Mouse (Mus musculus): ENCODE measurements around the gene Fam222b.
"Not testable (repeated sequence)": the region's sequence is repeated elsewhere in the genome, so short reads cannot be mapped to it uniquely, and the experiment has no call there.

Fam222b gene

GRCm38 (mm10) chr11:78087756-78088281 is 6.6 kb upstream of the Fam222b start:
- no peak for DNase-seq (ENCODE audit: low spot score)

DNA sequence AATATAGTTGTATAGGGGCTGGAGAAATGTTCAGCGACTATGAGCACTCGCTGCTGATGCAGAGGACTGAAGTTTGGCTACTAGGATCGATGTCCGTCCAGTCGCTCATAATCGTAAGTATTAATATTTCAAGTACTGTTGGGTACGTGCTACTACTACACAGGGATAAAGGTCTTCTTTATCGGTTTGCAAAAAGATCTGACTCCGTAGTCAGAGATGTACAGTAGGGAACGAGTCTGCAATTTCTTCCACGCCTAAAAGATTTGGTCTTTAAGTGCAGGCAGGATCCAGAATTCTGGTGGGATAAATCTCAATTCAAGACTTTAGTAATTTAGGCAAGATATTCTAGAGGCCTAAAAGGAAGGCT is 340 bp upstream of the Fam222b start:
- DNase-seq (ENCODE audit: low spot score) = no peak

GRCm38 (mm10) chr11:78095144-78095516 is 670 bp downstream of the Fam222b start:
- no peak for DNase-seq (ENCODE audit: low spot score)

DNA sequence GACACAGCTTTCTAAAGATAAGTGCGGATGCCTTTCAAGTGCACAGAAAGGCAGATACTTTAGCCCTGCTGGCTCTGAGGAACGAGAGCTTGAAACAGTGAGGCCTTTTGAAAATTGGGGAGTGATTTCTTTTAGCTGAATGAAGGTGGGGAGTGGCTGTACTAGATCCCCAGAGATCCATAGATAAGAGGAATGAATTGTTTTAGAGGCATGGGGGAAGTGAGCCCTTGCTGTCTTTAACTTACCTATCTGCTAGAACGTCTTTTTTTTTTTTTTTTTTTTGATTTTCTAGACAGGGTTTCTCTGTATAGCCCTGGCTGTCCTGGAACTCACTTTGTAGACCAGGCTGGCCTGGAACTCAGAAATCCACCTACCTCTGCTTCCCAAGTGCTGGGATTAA is 2.6 kb downstream of the Fam222b start:
- DNase-seq (ENCODE audit: low spot score) = no peak

DNA sequence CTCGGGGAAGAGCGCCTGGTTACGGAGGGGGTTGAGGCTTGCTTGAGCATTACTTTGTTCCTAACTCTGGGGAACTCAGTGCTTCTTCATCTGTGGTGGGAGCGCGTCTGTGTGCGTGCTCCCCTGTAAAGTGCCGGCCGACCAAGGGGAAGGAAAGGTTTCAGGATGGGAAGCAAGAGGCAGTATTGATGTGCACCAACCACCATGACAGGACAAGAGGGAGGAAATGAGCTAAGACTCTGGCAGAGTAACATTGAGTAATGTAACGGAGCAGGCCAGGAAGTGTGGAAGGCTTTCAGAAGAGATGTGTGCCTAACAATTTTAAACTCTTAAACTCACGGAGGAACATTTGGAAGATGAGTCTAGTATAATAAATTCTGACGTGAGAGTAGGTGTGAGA is 6.3 kb downstream of the Fam222b start:
- DNase-seq (ENCODE audit: low spot score) = no peak

DNA sequence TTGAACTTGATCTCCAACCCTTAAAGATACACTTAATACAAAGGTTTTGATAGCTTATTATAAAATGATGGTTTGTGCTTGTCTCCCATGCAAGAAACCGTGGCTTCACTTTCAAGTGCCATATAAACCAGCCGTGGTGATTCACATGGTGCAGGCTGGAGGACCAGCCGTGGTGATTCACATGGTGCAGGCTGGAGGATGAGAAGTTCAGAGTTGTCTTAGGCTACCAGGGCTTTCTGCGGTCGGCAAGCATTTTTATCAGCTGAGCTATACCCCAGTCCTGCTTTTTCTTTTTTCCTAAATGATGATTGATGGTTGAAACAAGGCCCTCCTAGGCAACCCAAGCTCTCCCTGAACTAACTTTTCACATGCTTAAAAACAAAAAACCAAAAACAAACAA is 7.7 kb downstream of the Fam222b start:
- no peak for DNase-seq (ENCODE audit: low spot score)

DNA sequence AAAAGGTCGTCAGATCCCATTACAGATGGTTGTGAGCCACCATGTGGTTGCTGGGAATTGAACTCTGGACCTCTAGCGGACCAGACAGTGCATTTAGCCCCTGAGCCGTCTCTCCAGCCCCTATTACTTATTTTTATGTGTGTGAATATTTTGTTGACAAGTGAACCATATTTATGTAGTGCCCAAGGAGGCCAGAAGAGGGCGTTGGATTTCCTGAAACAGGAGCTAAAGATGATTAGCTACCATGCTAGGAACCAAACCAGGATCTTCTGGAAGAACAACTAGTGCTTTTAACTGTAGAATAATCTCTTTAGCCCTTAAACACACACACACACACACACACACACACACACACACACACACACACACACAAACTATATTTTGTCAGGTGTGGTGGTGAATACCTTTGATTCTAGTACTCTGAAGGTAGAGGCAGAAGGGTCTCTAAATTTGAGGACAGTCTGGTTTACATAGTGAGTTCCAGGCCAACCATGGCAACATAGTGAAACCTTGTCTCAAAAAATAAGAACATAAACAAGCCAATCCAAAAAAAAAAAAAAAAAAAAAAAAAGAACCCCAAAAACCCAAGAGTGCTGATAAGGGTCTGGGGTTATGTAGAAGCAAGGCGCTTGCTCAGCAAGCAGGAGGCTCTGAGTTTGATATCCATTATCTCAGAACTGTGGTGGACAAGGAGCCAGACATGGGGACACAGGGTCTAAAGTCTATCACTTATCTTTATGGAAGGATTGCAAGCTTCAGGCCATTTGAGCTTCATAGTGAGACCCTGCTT is 8.7 kb downstream of the Fam222b start:
- DNase-seq (ENCODE audit: low spot score) = no peak

DNA sequence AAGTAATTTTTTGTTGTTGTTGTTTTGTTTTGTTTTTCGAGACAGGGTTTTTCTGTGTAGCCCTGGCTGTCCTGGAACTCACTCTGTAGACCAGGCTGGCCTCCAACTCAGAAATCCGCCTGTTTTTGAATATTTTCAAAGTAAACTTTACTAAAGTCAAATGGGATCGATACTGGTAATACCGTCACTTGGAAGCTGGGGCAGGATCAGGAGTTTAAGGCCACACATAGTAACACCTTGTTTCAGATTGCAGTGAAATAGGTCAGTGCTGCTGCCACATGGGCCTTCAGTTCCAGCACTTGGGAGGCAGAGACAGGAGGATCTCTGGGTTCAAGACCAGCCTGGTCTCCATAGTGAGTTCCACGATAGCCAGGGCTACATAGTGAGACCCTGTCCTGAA is 10.0 kb downstream of the Fam222b start:
- DNase-seq (ENCODE audit: low spot score) = no peak

GRCm38 (mm10) chr11:78113616-78114015 is 19.2 kb downstream of the Fam222b start:
- DNase-seq (ENCODE audit: low spot score) = no peak

DNA sequence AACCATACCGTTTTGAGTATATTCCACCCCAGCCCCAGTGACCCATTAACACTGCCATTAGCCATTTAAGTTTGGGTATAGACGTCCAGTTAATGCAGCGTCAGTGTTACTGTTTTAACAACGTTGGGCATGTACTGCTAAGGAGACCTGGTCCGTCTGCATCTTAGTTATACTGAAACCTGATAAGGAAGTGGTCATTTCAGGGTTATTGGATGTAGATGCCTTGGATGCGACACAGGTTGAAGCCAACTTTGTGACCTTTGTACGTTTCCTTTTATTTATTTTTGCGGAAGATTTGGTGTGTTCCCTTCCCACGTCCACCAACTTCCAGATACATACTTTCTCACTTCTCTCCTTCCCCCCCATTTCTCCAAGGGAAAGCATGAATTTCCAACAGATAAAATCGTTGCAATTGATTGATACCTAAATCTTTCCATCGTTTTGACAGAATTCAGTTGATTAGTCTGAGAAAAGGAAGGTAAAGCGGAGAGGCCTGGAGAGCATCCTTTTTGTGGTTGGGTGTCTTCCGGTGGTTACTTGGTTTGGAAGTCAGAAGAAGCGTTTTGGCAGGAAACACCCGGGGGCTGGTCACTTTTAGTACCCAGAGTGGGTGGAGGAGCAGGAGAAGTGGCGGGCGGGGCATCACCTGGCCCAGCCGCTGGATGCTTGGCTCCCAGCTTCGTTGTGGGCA is 20.4 kb downstream of the Fam222b start:
- DNase-seq (ENCODE audit: low spot score) = no peak

GRCm38 (mm10) chr11:78115367-78116145 is 21.1 kb downstream of the Fam222b start:
- DNase-seq (ENCODE audit: low spot score) = peak; percentile 95

DNA sequence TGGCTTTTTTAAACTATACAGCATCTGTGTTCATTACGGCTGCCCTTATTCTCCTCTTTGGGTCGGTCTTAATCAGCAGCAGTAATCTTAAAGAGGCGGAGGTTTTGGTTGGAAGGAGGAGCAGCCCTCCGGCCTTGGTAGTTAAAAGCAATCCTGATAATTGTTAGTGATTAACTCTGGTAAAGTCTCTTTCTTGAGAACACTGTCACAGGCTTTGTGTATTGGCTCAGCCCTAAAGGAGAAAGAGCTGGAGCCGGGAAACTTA is 21.6 kb downstream of the Fam222b start:
- DNase-seq (ENCODE audit: low spot score) = no peak

- no peak for DNase-seq (ENCODE audit: low spot score)
These were observed 24.0 kb downstream of the Fam222b start for GRCm38 (mm10) chr11:78118467-78118866.

DNA sequence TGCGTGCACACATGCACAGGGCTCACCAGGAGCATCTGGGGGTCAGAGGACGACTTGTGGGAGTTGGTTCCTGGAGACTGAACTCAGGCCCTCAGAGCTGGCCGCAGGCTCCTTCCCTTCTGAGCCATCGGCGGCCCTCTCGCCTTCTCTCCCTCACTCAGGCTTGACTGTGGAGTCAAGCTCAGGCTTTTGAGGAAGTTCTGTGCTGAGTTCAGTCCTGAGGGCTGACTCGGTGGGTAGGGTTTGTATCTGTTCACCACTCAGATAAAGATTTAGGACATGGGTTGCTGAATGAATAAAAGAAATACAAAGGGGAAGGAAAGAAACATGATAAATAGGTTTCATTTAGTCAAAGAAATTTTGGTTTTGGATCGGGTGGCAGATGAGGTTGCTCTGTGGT is 25.4 kb downstream of the Fam222b start:
- no peak for DNase-seq (ENCODE audit: low spot score)

- DNase-seq (ENCODE audit: low spot score) = no peak
These were observed 26.7 kb downstream of the Fam222b start for GRCm38 (mm10) chr11:78121176-78121575.

DNA sequence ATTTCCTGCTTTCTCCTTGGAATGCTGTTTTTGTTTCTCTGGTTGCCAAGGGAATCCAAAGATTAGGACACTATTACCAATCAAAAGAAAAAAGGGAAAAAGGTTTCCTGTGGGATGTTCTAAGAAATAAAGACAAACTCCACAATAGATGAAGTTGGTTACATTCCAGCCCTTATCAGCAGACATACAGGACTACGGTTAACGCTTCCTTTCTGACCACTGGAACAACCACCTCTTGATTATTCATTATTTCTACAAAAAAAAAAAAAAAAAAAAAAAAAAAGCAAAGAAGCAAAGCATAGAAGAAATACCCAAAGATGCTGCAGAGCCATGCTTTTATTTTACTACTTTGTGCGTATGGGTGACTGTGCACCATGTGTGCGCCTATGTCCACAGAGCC is 28.4 kb downstream of the Fam222b start:
- no peak for DNase-seq (ENCODE audit: low spot score)

DNA sequence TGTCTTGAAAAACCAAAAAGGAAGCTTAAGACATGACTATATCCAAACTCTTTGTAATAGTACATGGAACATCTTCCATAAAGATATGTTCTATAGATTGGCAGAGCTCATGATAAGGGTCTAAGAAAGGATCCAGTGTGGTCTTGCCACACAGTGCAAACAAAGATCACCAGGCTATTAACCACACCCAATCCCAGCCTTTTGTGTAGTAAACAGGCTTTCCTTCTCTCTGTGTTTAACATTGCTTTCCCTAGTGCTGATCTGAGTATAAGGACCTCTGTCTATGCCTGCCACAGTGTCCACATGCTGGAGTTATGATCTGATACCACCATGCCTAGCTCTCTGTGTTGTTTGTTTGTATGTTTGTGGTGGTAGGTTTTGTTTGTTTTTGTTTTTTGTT is 29.3 kb downstream of the Fam222b start:
- DNase-seq (ENCODE audit: low spot score) = no peak

GRCm38 (mm10) chr11:78125691-78126090 is 31.2 kb downstream of the Fam222b start:
- no peak for DNase-seq (ENCODE audit: low spot score)

DNA sequence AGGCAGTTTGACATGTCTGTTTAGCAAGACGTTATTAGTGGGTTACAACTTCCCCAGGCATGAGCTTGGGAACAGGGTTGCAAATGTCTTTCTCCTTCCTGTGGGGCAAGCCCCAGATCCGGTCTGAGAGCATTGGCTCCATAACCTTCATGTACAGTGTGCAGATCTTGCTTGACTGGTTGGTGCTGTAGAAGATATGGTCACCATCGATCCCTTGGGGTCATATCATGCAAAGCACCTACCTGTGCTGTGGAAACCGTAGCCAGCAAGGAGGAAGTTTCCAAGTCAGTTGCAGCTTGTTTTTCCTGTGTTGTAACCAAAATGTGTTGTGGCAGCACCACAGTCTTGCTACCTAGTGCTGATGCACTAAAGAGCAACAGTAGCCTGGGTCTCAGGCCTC is 32.3 kb downstream of the Fam222b start:
- no peak for DNase-seq (ENCODE audit: low spot score)

DNA sequence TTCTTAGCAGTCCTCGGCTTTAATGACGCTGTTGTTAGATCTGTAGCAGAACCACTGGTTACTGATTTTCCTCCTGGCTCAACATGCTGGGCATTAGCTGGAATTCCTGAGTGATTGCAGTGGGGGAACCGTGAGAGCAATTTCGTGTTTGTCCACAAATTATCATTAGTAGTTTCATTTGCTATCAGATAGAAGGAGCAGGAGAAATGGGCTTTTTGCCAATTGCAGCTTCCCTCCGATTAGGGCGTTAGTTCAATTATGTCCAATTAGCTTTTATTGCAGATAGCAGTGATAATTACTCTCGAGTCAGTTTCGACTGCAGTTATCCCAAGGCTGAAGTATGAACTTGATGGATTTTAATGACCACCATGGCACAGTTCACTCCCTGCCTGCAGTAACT is 35.0 kb downstream of the Fam222b start:
- DNase-seq (ENCODE audit: low spot score) = no peak

- no peak for DNase-seq (ENCODE audit: low spot score)
These were observed 39.5 kb downstream of the Fam222b start for GRCm38 (mm10) chr11:78133915-78134314.

DNA sequence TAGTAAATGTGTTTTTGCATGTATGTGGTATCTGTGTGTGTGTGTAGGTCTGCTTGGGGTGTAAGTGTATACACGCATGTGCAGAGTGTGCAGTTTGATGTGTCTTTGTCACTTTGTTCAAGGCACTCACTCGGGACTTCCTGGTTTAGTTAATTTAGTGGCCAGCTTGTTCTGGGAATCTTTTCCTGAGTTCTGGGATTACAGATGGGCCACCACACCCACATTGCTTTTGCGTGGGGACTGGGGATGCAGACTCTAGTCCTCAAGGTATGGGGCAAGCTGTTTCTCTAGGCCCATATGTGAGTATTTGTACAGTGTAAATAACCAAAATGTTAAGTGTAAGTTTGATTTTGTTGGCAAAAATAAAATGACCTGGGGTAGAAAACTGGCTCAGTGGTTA is 39.9 kb downstream of the Fam222b start:
- no peak for DNase-seq (ENCODE audit: low spot score)

DNA sequence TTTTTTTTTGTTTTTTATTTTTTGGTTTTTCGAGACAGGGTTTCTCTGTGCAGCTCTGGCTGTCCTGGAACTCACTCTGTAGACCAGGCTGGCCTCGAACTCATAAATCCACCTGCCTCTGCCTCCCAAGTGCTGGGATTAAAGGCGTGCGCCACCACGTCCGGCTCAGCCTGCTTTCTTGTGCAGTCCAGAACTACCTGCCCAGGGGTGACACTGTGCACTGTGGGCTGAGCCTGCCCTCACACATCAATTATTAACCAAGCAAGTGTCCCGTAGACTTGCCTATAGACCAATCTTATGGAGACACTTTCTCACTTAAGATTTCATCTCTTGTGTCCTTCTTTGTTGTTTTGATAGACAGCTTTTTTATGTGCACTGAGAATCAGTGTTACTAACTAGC is 40.9 kb downstream of the Fam222b start:
- not testable (repeated sequence) for DNase-seq (ENCODE audit: low spot score)
